Mouse (Mus musculus) stomach, postnatal 0 days (tissue): ENCODE measurements around the gene Dhrs7.

Experiments
- CTCF ChIP-seq: IDR thresholded peaks from 2 replicates; pipeline ENCODE4 v1.5.1; 2016; ENCODE audit warnings: antibody characterized with exemption, low read depth, mild to moderate bottlenecking, moderate library complexity
- EP300 ChIP-seq: optimal IDR thresholded peaks from 2 replicates; pipeline ENCODE3; 2016; ENCODE audit warnings: antibody characterized with exemption

GRCm38 (mm10) chr12:72704068-72704467 is 39.4 kb upstream of the Dhrs7 start:
- TF ChIP-seq CTCF (no peak), EP300 (no peak)
